Mouse (Mus musculus) bone marrow macrophage, adult 2 months (primary cell): ENCODE results near the gene Cdh4.

Source experiments
- CTCF ChIP-seq: IDR thresholded peaks from 2 replicates; pipeline ENCODE4 v1.5.1; 2012; ENCODE audit warnings: low read depth, mild to moderate bottlenecking, low read length, moderate library complexity
- POLR2A ChIP-seq: IDR thresholded peaks from 2 replicates; pipeline ENCODE4 v1.6.1; 2012; ENCODE audit warnings: mild to moderate bottlenecking, low read depth, low read length, borderline replicate concordance

- TF ChIP-seq CTCF (no peak), POLR2A (no peak)
Measured at GRCm38 (mm10) chr2:179526976-179527375, 84.7 kb downstream of the Cdh4 start.
